Mouse (Mus musculus) mesoderm, embryonic 11.5 days (tissue): ENCODE results near the gene Oxld1.
A peak's percentile ranks its signal among the peaks of the same experiment; 100 is the strongest.
"Not testable (repeated sequence)": the region's sequence is repeated elsewhere in the genome, so short reads cannot be mapped to it uniquely, and the experiment has no call there.

ENCODE experiments used
- DNase-seq: peaks from one replicate; pipeline ENCODE4 v3.0.0-alpha.2; 2012; ENCODE audit warnings: low read depth, low spot score

The Oxld1 gene

GRCm38 (mm10) chr11:120423569-120424295, 34.1 kb downstream of the Oxld1 start:
- peak; percentile 86 for DNase-seq

- DNase-seq, result peak; percentile 39
These were observed 35.0 kb downstream of the Oxld1 start for GRCm38 (mm10) chr11:120422651-120423568.

- no peak for DNase-seq
These were observed 39.3 kb downstream of the Oxld1 start for GRCm38 (mm10) chr11:120418592-120418991.

GRCm38 (mm10) chr11:120417852-120418251, 40.0 kb downstream of the Oxld1 start:
- no peak for DNase-seq

GRCm38 (mm10) chr11:120413621-120414020, 44.2 kb downstream of the Oxld1 start:
- DNase-seq, result not testable (repeated sequence)
